Mouse (Mus musculus): ENCODE results near the gene Plekhj1. TPM values are rescaled to one million over a fixed set of nuclear protein-coding genes. Genes with fewer than 3 reads are reported as not detected.
A peak's percentile ranks its signal among the peaks of the same experiment; 100 is the strongest.

The Plekhj1 gene
- polyA plus RNA-seq, 1 experiment, result 251 TPM

DNA sequence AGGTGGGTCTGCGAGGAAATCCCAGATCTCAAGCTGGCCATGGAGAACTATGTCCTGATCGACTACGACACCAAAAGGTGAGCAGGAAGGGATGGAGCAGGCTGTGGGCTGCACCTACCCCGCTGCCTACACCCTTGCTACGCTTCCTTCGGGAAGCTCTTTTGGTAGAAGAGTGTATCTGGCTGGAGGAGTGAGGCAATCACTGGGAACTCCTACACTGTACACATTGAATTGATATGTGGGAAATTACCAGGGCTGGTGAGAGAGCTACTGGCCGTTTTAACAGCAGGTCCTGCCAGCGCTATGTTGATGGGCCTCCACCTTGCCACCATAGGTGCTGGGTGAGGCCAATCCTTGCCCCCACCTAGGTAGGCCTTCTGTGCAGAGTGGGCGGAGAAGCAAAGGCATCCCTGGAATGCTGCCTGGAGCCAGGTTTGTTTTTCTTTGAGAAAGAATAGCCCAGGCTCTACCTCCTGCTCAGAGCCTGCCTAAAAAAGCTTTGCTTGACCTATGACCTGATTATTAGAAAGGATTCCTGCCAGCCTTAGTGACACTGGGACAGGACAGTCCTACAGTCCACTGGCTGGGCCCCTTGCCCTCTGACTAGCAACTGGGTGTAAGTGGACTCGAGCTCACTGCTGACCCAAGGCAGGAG is 32.1 kb downstream of the Plekhj1 start:
- H3K9me3 ChIP-seq, result no peaks in the 10 kb centered on the region
- no peak overlapping the region for H3K4me3 ChIP-seq (replicated peaks)
- TF ChIP-seq FLI1 (IDR thresholded peaks at IDR 0.05; ENCODE audit: low read length) (no peak), GATA1 (IDR thresholded peaks at IDR 0.05; ENCODE audit: borderline replicate concordance, low read length) (no peak)
- peaks cover 92% of the 10 kb centered on the region for H3K4me1 ChIP-seq
- H3K27me3 ChIP-seq (replicated peaks), result no peaks in the 10 kb centered on the region
- peaks cover 89% of the 10 kb centered on the region for H3K36me3 ChIP-seq (replicated peaks; ENCODE audit: low read length)

DNA sequence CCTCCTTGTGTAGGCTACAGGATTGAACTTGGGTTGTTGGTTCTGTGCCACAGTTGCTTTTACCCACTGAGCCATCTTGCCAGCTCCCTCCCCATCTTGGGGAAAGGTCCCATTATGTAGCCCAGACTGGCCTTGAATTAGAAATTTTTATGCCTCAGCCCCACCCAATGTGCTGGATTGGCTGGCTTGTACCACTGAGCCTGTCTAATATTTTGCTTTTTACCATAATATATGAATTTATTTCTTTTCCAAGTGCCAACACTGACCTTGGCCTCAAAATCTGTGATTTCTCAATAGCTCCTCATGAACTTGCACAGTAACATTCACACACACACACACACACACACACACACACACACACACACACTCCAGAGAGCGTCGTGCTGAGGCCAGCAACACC is 32.7 kb downstream of the Plekhj1 start:
- TF ChIP-seq FLI1 (IDR thresholded peaks at IDR 0.05; ENCODE audit: low read length) (no peak), GATA1 (IDR thresholded peaks at IDR 0.05; ENCODE audit: borderline replicate concordance, low read length) (no peak)
- Histone ChIP-seq H3K9me3 (no peaks in the 10 kb centered on the region), H3K4me3 (replicated peaks) (no peak overlapping the region), H3K27me3 (replicated peaks) (no peaks in the 10 kb centered on the region), H3K36me3 (replicated peaks; ENCODE audit: low read length) (peaks cover 87% of the 10 kb centered on the region), H3K4me1 (peaks cover 92% of the 10 kb centered on the region)

DNA sequence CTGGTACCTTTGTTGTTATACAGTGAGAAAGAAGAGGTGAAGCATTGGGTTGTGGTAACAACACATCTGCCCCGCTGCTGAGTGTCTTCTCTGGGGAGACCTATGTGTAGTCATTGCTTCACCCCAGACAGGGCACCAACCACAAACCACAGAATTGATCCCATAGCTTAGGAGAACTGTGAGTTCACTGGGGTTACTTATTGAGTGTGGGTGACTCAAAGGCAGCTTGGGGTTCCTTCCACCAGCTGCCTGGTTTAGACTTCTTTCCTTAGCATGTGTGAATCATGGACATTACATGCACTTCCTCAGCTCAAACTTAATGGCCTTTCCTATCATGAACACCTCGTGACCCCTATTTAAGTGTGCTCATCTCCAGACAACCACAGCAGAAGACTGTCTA is 34.9 kb downstream of the Plekhj1 start:
- no peak for TF ChIP-seq GATA1 (IDR thresholded peaks at IDR 0.05; ENCODE audit: borderline replicate concordance, low read length)
- TF ChIP-seq FLI1 (IDR thresholded peaks at IDR 0.05; ENCODE audit: low read length), result no peak
- H3K4me3 ChIP-seq (replicated peaks), result peak overlapping the region; percentile 40
- H3K36me3 ChIP-seq (replicated peaks; ENCODE audit: low read length), result peaks cover 76% of the 10 kb centered on the region
- H3K9me3 ChIP-seq, result no peaks in the 10 kb centered on the region
- H3K27me3 ChIP-seq (replicated peaks), result no peaks in the 10 kb centered on the region
- peaks cover 92% of the 10 kb centered on the region for H3K4me1 ChIP-seq

DNA sequence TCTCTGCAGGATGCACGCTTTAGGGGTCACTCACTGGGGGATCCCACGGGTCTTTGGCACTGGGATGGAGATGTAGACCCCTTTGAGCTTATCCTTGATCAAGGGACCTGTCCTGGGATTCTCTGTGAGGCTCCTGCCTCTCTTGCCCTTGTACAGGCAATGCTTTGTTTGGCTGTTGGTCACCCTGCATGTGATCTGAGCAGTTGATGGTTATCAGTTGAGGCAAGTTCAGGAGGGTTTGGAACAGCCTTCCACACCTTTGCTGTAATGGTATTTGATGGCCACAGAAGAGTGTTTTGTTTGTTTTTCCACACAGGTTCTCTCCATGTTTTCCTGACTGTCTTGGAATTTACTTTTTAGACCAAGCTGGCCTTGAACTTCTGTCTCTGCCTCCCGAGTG is 36.6 kb downstream of the Plekhj1 start:
- H3K9me3 ChIP-seq, result no peaks in the 10 kb centered on the region
- no peaks in the 10 kb centered on the region for H3K27me3 ChIP-seq (replicated peaks)
- H3K4me1 ChIP-seq, result peaks cover 95% of the 10 kb centered on the region
- H3K36me3 ChIP-seq (replicated peaks; ENCODE audit: low read length), result peaks cover 66% of the 10 kb centered on the region
- TF ChIP-seq FLI1 (IDR thresholded peaks at IDR 0.05; ENCODE audit: low read length), result no peak
- TF ChIP-seq GATA1 (IDR thresholded peaks at IDR 0.05; ENCODE audit: borderline replicate concordance, low read length), result no peak
- no peak overlapping the region for H3K4me3 ChIP-seq (replicated peaks)

- no peak for TF ChIP-seq GATA1 (IDR thresholded peaks at IDR 0.05; ENCODE audit: borderline replicate concordance, low read length)
- no peak for TF ChIP-seq FLI1 (IDR thresholded peaks at IDR 0.05; ENCODE audit: low read length)
- peaks cover 56% of the 10 kb centered on the region for H3K36me3 ChIP-seq (replicated peaks; ENCODE audit: low read length)
- H3K4me3 ChIP-seq (replicated peaks), result peak overlapping the region; percentile 18
- no peaks in the 10 kb centered on the region for H3K9me3 ChIP-seq
- H3K4me1 ChIP-seq, result peaks cover 95% of the 10 kb centered on the region
- H3K27me3 ChIP-seq (replicated peaks), result no peaks in the 10 kb centered on the region
These were observed 37.6 kb downstream of the Plekhj1 start for GRCm38 (mm10) chr10:80760596-80761524.

DNA sequence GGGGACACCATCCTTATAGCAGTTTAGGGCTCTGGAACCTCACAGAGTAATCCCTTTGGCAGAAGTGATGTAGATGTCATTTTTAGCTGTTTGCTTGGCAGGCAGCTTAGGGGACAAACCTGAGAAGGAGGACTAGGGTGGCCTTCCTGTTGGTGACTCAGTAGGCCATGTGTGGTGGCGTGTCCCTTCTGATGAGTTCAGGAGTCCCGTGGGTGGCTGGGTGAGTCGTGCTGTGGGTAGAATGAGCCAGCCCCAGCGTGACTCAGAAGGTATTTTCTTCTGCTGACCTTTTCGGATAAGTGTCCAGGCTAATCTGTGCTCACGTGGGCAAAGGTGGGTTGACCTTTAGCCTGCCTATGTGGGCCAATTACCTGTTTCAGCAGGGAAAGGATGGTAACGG is 39.8 kb downstream of the Plekhj1 start:
- TF ChIP-seq GATA1 (IDR thresholded peaks at IDR 0.05; ENCODE audit: borderline replicate concordance, low read length), result no peak
- no peak for TF ChIP-seq FLI1 (IDR thresholded peaks at IDR 0.05; ENCODE audit: low read length)
- peaks cover 86% of the 10 kb centered on the region for H3K4me1 ChIP-seq
- H3K27me3 ChIP-seq (replicated peaks), result no peaks in the 10 kb centered on the region
- H3K4me3 ChIP-seq (replicated peaks), result peak overlapping the region; percentile 70
- peaks cover 34% of the 10 kb centered on the region for H3K36me3 ChIP-seq (replicated peaks; ENCODE audit: low read length)
- no peaks in the 10 kb centered on the region for H3K9me3 ChIP-seq

DNA sequence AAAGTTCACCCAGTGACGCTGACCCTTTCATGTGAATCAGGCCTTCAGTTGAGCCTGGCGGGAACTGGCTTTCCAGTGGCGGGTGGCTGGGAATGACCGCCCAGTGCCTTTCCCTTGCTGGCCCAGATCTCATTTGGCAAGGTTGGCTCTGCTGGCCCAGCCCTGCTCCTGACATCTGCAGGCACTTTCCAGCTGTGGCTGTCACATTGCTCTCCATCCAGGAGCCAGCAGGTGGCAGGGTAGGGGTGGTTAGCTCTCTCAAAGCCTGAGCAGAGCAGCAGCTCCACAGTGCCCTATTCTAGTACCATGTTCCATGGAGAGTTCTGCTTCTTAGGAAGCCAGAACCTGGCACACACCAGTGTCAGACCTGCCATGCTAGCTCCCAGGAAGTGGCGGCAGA is 40.7 kb downstream of the Plekhj1 start:
- Histone ChIP-seq H3K36me3 (replicated peaks; ENCODE audit: low read length) (peaks cover 26% of the 10 kb centered on the region), H3K27me3 (replicated peaks) (no peaks in the 10 kb centered on the region), H3K9me3 (no peaks in the 10 kb centered on the region), H3K4me1 (peaks cover 84% of the 10 kb centered on the region), H3K4me3 (replicated peaks) (peak overlapping the region; percentile 99)
- TF ChIP-seq FLI1 (IDR thresholded peaks at IDR 0.05; ENCODE audit: low read length), result no peak
- TF ChIP-seq GATA1 (IDR thresholded peaks at IDR 0.05; ENCODE audit: borderline replicate concordance, low read length), result no peak

DNA sequence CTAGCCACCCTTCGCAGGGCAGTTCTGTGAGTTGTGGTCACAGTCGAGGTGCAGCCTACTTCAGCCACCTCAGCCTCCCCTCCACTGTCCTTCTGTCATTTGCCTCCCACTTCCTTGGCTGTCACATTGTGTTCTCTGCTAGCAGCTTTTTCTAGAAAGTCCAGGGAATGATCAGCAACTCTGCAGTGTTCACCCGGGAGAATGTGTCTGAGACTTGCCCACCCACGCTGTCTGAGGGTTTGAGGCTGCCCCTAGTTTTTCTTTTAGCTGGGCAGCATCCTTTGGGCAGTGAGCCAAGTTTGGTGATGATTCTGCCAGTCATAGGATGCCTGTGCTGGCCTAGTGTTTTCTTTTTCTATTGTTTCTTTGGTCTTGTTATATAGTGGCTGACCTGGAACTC is 41.5 kb downstream of the Plekhj1 start:
- H3K4me3 ChIP-seq (replicated peaks), result peak overlapping the region; percentile 99
- no peaks in the 10 kb centered on the region for H3K9me3 ChIP-seq
- peaks cover 84% of the 10 kb centered on the region for H3K4me1 ChIP-seq
- no peaks in the 10 kb centered on the region for H3K27me3 ChIP-seq (replicated peaks)
- H3K36me3 ChIP-seq (replicated peaks; ENCODE audit: low read length), result peaks cover 21% of the 10 kb centered on the region
- TF ChIP-seq FLI1 (IDR thresholded peaks at IDR 0.05; ENCODE audit: low read length) (no peak), GATA1 (IDR thresholded peaks at IDR 0.05; ENCODE audit: borderline replicate concordance, low read length) (no peak)

GRCm38 (mm10) chr10:80756509-80756908 is 41.9 kb downstream of the Plekhj1 start:
- no peak for TF ChIP-seq FLI1 (IDR thresholded peaks at IDR 0.05; ENCODE audit: low read length)
- peaks cover 84% of the 10 kb centered on the region for H3K4me1 ChIP-seq
- H3K27me3 ChIP-seq (replicated peaks), result no peaks in the 10 kb centered on the region
- no peaks in the 10 kb centered on the region for H3K9me3 ChIP-seq
- peak overlapping the region; percentile 99 for H3K4me3 ChIP-seq (replicated peaks)
- H3K36me3 ChIP-seq (replicated peaks; ENCODE audit: low read length), result peaks cover 17% of the 10 kb centered on the region

- H3K9me3 ChIP-seq, result no peaks in the 10 kb centered on the region
- H3K27me3 ChIP-seq (replicated peaks), result no peaks in the 10 kb centered on the region
- TF ChIP-seq FLI1 (IDR thresholded peaks at IDR 0.05; ENCODE audit: low read length), result no peak
- TF ChIP-seq GATA1 (IDR thresholded peaks at IDR 0.05; ENCODE audit: borderline replicate concordance, low read length), result no peak
- peak overlapping the region; percentile 99 for H3K4me3 ChIP-seq (replicated peaks)
- H3K36me3 ChIP-seq (replicated peaks; ENCODE audit: low read length), result peaks cover 17% of the 10 kb centered on the region
- peaks cover 84% of the 10 kb centered on the region for H3K4me1 ChIP-seq
These were observed 42.3 kb downstream of the Plekhj1 start for GRCm38 (mm10) chr10:80756099-80756498.

All from megakaryocyte, embryonic 14.5 days (primary cell).